Mouse (Mus musculus) spleen, postnatal 14 days (tissue): ENCODE data around the gene Sh3bgrl2.

Experiments
- DNase-seq, 2 experiments: peaks; one replicate each; pipeline ENCODE4 v3.0.0; 2021 to 2022; ENCODE audit warnings: low spot score in 2 of 2

Gene Sh3bgrl2

DNA sequence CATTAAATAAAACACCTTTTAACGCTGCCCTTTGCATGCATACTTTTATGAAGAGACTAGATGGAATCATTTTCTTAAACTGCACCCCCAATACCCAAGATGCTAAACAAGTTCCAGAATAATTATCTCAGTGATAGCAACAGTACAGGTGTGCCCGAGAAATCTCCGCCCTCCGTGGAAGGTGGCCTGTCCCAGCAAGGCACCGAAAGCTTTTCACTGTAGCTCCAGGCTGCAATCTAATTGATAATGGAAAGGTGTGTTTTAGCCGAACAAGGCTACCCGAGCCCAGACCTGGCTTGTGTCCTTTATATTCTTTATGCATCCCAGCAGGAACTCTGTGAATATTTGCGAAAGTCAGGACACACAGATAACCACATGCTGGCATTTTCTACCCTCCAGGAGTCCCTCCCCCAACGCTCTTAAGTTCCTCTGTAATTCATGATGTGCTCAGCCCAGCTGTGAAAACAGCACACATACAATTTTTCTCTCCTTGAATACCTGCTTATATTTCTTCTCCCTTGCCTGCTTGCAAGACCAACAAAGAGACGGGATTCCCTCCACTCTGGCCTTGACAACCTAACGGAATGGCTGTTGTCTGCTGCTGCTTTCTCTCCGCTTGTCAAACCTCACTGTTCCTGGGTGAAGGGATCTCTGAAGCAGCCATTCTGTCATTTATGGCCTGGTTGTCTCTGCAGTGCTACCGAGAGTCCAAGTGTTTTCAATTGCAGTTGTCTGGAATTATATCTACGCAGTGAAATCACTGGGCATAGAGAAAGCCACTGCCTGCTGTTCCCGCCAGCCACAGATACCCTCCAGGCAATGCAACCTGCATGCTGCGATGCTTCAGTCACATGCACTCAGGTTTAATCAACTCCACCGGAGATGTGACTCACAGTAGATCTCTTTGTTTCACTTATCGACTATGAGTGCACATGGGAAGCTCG lies 80.8 kb downstream of the Sh3bgrl2 start:
- no peak for DNase-seq

DNA sequence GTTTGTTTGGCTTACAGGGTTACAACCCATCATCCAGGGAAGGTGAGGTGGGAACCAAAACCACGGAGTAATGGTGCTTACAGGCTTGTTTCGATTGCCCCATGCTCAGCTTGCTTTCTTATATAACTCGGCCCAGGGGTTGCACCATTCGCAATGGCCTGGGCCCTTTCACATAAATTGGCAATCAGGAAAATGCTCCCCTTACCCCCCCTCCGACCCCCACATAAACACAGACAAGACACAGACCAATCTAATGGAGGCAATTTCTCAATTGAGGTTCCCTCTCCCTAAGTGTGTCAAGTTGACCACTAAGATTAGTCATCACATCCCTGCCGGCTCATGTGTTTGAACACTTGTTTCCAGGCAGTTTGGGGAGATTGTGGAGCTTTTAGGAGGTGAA lies 82.2 kb downstream of the Sh3bgrl2 start:
- no peak for DNase-seq

DNA sequence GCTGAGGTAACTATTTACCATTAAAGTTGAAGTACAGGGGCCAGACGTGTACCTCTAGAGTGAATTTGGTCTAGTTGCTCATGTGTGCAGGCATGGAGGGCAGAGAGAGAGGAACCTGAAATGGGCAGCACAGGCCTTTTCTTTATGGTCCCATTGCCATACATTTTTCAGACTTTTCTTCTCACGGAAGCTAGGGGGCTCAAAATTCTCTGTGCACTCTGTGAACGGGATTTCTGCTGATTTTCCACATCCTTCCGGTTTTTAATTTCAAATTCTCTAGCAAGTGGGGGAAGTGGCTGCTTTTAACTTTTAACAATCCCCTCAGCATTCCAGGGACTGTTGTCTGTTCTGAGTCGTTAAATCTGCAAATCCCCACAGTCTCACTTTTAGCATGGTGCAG lies 83.8 kb downstream of the Sh3bgrl2 start:
- DNase-seq = no peak

DNA sequence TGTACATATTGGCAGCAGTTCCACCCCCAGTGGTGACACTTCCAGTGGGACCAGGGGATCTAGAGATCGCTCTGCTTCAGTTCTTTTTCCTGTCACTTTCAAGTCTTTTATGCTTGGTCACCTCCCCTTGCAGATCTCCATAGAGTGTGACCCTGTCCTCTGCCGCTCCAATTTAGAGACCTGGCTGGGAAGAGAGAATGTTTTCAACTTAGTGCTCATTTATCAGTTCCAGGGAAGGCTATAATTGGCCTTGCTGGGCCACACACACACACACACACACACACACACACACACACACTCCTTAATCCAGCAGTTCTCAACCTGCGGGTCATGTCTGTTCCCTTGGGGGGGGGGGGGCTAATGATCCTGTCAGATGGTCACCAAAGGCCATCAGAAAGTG lies 86.6 kb downstream of the Sh3bgrl2 start:
- DNase-seq = no peak

DNA sequence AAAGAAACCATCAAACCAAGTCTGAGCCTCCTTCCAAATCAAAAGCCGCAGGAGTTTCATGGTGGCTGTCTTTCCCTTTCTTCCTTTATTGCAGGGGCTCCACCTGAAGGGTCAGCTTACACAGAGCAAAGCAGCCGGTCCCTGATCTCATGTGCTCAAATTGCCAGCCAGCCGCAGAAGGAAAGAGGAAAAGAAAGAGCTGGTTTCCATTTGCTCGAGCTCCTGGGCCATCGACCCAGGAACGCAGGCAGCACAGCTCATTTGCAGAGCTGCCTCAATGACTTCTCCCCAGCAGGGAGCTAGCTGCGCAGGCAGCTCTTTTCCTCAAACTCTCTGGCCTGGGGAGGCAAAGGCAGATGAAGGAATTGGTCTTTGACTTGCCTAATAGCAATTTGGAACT lies 87.9 kb downstream of the Sh3bgrl2 start:
- no peak for DNase-seq

DNA sequence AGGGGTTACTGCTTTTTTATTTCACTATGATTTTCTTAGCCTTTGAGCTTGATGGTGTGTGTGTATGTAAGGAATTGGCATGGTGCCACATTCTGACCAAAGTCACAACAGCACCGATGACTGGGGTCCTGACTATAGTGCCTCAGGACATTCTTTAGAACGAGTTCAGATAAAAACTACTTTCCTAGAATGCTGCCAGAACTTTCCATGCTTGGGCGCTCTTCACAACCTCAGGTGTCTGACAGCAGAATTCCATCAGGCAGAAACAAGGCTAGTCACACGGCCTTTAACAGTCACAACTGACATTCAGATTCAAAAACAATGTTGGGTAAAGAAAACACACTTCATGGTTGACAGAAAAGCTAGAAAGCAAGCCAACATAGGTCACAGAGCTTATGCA lies 95.0 kb downstream of the Sh3bgrl2 start:
- no peak for DNase-seq

DNA sequence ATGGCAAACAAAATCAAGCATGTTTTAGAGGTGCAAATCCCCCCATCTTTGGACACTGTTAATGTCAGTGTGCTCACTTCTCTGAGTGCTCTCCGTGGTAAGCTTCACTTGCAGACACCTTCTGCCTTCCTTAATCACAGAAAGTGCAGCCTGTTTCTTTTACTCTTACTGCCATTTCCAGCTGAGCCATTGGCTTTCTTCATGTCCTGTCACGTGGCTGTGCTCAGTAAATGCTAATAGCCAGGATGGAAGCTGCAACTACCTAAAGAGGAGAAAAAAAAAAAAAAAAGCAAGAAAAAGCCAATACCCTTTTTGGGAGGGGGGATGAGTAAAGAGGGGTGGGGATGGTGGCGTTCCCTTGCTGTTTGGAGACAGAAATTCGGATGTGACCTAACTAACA lies 95.7 kb downstream of the Sh3bgrl2 start:
- DNase-seq = no peak

DNA sequence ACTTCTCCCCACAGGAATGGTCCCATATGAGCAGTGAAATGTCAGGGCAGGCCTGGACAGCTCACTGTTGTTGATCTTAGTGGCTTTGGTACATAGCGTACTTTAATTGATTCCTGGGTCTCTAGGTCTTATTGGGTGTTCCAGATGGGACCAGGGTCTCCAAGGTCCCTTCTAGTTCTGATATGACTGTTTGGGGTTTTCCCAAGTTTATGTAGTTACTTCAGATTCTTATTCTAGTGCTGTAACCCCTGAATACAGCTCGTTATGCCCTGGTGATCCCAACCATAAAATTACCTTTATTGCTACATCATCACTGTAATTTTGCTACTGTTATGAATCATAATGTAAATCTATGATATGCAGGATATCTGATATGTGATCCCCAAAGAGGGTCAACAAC lies 98.1 kb downstream of the Sh3bgrl2 start:
- DNase-seq = no peak

DNA sequence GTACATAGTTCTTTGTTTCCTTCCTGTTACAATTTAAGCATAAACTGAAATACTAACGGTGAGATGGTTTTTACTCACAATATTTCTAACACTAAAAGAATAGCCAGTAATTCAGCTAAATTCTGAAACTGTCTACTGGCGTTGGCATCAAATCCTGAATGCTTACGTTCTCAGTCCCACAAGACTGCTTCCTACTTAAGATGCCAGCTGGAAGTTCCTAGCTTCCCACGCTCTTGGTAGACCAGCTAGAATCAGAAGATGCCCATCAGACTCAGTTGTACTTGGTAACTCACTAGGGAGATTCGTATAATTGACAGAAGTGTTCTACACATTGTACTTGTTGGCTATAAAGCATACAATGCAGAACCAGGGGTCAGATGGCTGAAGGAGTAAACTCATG lies 98.6 kb downstream of the Sh3bgrl2 start:
- no peak for DNase-seq

DNA sequence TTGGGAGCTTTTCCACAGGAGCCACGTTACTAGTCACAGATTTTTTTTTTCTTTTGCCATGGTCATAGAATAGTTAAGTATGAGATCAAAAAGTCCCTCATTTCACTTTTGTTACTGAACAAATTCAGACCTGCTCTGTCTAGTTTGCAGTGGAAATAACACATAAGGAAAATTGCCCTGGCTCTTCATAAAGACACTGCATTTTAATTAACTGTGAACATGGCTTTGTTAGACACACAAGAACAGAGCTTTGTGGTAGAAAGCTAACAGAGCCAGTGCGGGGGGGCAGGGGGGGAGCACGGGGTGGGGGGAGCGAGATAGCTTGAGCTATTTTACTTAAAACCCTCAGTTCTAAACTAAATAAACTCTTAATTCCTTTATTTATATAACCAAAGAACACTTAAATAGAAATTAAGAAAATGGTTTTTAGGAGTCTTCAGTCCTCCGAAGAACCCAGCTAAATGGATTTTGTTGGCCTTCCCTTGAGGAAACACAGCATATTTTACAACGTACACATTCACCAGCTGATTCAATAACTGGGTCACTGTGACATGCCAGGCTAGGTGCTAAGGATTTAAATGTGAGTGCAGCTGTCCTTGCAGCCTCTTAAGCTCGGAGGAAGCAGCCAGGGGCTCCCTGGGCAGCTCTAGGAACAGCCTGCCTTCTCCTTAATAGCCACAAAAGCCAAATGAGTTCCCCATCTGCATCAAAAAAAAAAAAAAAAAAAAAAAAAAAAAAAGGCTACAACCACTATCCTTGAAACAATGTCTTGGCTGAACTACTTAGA lies 100.0 kb downstream of the Sh3bgrl2 start:
- no peak for DNase-seq

DNA sequence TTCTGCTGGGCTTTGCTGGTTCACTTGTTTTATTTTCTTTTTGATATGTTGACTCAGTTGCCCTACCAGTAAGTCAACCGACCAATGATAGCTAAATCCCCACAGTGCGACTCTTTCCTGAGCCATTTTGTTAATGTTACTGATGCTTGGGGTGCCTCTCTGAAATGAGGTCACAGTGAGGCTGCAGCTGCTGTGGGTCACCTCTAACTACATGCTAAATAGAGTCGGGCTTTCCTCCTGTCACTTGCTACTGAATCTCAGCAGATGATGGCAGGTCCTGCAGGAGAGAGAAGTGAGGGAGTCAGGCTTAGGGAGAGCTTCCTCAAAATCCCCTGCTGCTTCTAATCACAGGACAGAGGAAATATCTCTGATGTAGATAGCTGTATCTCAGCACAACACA lies 100.6 kb downstream of the Sh3bgrl2 start:
- no peak for DNase-seq

DNA sequence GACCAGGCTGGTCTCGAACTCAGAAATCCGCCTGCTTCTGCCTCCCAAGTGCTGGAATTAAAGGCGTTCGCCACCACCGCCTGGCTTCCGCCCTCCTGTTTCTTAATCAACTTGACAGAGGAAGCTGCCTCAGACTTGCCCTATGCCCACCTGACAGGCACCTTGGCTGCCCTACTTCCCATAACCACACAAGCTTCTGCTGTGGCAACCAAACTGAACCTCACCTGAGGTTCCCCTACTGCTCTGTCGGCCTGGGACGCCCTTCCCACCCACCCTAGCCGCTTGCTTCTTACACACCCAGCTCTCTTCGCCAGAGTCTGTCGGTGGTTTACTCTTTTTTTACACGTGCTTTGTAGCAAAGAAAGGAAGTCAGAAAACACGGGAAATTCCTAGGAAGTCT lies 103.9 kb downstream of the Sh3bgrl2 start:
- DNase-seq = no peak

DNA sequence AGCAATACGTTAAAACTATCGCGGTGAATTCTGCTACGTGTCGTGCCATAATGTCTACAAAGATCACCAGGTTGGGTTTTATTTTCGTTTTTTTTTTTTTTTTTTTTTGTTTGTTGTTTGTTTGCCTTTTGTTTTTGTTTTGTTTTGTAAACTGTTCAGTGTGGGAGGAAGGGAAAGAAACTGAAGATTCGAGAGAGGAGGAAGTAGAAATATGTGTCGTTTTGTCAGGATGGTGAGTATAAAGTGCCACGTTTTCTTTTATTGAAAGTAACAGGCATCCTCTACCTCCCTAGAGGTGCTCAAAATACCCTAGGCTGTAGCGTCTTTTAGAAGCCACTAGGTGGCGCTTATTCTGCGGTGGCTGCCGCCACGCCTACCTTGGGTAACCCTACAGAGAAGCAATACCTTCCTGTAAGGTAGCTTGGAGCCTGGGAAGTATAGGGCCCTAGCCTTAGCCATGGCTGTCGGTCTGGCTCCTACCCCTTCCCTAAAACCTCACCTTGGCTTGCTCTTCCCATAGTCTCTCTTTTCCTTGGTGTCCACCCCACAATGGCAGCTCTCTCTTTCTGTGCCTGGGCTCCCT lies 104.6 kb downstream of the Sh3bgrl2 start:
- peak in 1 of 2 experiments; percentile 11 for DNase-seq

DNA sequence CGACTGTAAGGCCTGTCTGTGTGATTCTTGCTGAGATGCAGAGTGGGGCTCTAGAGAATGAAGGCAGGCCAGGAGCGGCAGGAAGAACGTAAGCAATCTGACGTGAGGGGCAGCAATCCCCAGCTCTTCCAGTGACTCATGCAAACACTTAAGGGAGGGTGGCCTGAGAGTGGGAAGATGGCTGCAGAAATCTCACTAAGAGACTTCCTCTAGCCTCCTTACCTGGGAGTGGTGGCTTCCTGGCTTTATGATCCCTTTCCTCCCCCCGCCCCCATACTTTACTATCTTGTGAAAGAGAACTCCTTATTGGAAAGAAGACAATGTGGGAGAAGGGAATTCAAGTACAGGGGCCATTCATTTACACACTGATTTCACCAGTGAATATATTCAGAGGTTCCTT lies 106.5 kb downstream of the Sh3bgrl2 start:
- DNase-seq = no peak

DNA sequence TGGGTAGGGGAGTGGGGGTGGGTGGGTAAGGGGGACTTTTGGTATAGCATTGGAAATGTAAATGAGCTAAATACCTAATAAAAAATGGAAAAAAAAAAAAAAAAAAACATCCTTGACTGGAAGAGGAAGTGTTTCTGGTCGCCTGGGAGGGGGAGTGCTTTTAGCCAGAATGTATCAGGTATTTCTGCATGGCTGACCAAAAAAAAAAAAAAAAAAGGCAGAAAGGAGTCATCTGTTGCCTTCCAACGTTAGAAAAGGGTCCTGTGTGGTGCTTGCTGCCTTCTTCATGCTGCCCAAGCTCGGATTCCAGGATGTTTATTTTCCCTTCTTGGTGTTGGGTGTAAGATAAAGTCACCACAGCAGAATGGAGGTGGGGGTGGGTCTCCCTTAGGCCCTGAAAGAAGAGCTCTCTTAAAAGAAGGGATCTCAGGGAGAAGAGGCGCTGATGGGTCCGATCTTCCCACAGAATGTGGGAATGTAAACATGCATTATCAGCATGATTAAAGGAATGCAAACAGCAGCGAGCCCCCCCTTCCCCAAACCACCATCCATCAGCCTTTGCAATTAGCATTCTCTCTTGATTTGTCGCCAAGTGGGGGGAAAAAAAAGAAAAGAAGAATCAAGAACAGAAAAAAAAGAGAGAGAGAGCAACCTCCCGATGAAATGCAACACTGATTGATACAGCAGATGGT lies 109.0 kb downstream of the Sh3bgrl2 start:
- no peak for DNase-seq

DNA sequence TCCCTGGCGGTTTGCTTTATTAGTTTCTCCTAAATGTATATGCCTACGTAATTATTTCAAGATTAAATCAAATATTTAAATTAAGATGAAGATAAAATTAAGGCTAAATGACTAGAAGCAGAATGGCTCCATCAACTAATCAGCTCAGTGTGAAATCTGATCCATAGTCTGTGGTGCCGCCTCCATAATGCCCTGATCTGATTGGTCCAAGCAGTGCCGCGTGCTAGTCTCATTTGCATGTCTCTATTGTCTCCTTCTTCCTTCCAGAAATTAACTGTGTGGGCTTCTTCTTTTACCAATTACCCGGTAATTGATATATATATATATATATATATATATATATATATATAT lies 109.5 kb downstream of the Sh3bgrl2 start:
- no peak for DNase-seq

DNA sequence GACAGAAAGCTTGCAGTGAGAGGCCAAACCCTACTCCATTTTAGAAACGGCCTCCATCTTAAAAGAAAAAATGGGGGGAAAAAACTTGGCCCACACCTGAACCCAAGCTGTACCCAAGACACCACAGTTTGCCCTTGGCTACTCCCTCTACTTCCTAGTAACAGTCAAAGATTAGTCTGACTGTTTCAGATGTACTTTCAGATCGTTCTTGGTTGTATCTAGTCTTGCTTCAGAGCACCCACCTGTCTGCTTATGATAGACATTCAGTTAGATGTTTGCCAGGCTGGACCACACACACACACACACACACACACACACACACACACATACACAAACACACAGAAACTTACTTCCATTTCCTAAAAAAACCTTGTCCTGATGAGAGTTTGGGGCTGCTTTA lies 111.0 kb downstream of the Sh3bgrl2 start:
- DNase-seq = no peak

DNA sequence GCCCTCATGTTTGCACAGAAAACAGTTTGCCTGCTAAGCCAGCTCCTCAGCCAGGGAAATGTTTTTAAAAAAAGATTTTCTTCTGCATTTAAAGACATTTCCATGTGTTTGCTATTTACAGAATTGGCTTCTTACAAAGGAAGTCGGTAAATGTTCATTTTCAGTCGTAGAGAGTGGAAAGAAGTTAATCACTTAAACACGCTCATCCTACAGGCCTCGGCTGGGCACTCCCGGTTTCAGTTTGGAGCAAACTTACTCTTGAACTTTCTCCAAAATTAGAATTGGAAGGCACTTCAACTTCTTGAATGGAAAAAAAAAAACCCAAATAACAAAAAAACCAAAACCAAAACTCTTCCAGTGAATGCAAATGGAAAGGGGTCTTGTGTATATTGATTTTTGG lies 113.7 kb downstream of the Sh3bgrl2 start:
- DNase-seq = no peak

DNA sequence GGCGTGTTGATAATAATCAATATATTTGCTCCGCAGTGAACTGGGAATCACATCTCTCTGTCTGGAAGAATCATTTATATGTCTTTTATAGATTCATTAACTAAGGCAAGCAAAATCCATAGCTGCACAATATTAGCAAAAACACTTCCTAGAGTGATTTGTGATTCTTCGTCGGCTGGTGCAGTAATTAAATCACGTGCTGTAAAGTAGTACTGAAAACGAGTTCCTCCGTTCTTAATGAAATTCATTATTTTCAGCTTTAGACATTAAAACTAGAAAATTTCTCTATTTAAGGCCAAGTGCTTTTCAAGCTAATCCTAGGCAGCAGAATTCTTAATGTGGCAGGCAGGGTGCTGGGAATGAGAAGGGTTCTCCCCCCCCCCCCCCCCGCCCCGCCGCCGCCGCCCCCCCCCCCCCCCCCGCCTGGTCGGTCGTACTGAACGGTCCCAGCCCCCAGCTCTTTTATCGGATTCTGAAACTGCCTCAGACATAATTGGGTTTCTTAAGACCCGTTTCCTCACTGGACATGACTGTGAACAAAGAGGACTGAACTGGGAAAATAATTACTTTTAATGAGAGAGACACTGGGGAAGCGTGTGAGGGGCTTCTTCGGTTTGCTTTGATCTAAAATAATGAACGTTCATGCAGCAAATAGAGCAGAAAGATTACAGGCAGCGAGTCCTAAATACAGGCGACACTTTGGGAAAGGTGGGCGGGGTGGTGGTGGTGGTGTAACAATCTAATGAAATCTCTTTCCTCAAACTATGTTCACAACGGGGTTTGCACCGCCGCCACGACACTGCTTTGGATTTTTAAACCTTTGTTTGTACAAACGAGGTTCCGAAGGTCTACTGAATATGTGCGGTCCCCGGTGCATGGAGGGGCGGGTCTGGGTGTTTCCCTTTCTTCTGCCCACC lies 116.1 kb downstream of the Sh3bgrl2 start:
- DNase-seq = no peak

DNA sequence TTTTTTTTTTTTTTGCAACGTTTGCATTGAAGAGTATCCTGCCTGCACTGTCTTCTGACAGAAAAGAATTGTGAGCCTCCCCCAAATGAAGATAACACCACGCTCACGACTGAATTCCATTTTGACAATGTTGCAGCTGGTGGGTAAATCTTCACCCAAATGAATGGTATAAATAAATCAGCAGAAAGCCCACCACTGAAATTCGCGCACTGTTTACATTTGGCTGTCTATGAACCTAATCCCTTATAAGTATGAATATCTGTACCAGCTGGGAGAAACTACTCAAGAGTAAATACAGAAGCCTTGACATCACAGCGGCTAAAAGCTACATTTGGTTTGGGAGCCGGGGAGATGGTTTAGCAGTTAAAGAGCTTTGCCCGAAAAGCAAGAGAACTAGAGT lies 116.8 kb downstream of the Sh3bgrl2 start:
- no peak for DNase-seq

DNA sequence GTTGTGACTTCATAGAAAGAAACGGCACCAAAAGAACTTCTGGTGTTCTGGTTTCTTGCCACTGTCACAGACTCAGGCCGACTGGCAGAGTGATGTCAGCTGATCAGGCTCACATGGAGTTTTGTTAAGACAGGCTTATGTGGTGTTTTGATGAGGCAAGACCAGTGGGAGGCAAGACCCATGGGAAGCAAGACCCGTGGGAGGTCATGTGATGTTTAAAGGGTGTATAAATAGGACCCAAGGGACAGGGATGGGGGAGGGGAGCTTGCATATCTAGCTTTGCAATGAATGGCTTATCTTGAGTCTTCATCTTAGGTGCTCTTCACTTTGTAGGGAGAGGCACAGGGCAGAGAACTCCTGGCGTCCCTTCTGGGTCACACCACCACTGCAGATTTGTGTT lies 118.9 kb downstream of the Sh3bgrl2 start:
- no peak for DNase-seq
